Mouse (Mus musculus) lung, embryonic 14.5 days (tissue): Measurements from ENCODE around the gene Fosl2. TPM values are rescaled to one million over a fixed set of nuclear protein-coding genes. Genes with fewer than 3 reads are reported as not detected.

ENCODE experiments used
- ATAC-seq: fragments of 200-750 bp; cut with Nextera tagmentation; 2 replicates; pipeline ENCODE4 v1.8.0; 2017; ENCODE audit warnings: mild to moderate bottlenecking, moderate TSS enrichment, moderate library complexity; ENCODE audit not compliant: insufficient read depth
- DNase-seq: peaks from one replicate; pipeline ENCODE4 v3.0.0-alpha.2; 2015
- H3K27ac ChIP-seq: fragments of 300-500 bp; sonication (generic); 2 replicates; pipeline ENCODE4 v1.5.1; 2014; ENCODE audit warnings: low read depth, mild to moderate bottlenecking, moderate library complexity
- H3K27me3 ChIP-seq: fragments of 300-500 bp; sonication (generic); 2 replicates; pipeline ENCODE4 v1.6.1; 2014; ENCODE audit warnings: low read length, control low read depth; ENCODE audit not compliant: insufficient read depth
- H3K36me3 ChIP-seq: fragments of 300-500 bp; sonication (generic); 2 replicates; pipeline ENCODE4 v1.6.1; 2014; ENCODE audit warnings: control low read depth; ENCODE audit not compliant: insufficient read depth
- H3K4me1 ChIP-seq: fragments of 300-500 bp; sonication (generic); 2 replicates; pipeline ENCODE4 v1.6.1; 2014; ENCODE audit warnings: antibody characterized with exemption, control low read depth; ENCODE audit not compliant: insufficient read depth
- H3K4me2 ChIP-seq: fragments of 300-500 bp; sonication (generic); 2 replicates; pipeline ENCODE4 v1.6.1; 2014; ENCODE audit warnings: mild to moderate bottlenecking
- H3K4me3 ChIP-seq: fragments of 300-500 bp; sonication (generic); 2 replicates; pipeline ENCODE4 v1.5.1; 2014; ENCODE audit warnings: low read depth, low read length
- H3K9ac ChIP-seq: fragments of 300-500 bp; sonication (generic); 2 replicates; pipeline ENCODE4 v1.6.1; 2014
- H3K9me3 ChIP-seq: fragments of 300-500 bp; sonication (generic); 2 replicates; pipeline ENCODE4 v1.6.1; 2016; ENCODE audit warnings: low read depth, low read length, control low read depth
- CTCF ChIP-seq: IDR thresholded peaks from 2 replicates; pipeline ENCODE4 v1.5.1; 2016; ENCODE audit warnings: antibody characterized with exemption, low read depth
- WGBS: fragments of 180-500 bp; shearing (Covaris S2); extraction: QIAGEN DNeasy Blood & Tissue Kit; methylation state at CpG from one replicate; pipeline ENCODE4 v1.1.7; 2014; 5-methylcytosine and 5-hydroxymethylcytosine counted together
- polyA plus RNA-seq: library from polyadenylated mRNA; unstranded; fragments of >200 nt; fragmentation: Nextera tagmentation; extraction: Ambion mirVana; gene quantifications from 2 replicates; pipeline ENCODE4 v1.2.1, GENCODE M21; 2014

Gene Fosl2
- polyA plus RNA-seq, 1 experiment from 2014 or later, result 3.9 TPM

- H3K4me1 ChIP-seq, result peaks cover 10% of the 10 kb centered on the region; the same call in 1 of the 2 replicates
- no peaks in the 10 kb centered on the region for H3K9me3 ChIP-seq
- no peaks in the 10 kb centered on the region for H3K27me3 ChIP-seq
- ATAC-seq (peak; percentile 77; the same call in 1 of the 2 replicates), DNase-seq (peak; percentile 65)
- TF ChIP-seq CTCF, result no peak
- H3K9ac ChIP-seq, result no peak overlapping the region
- no peak overlapping the region for H3K4me3 ChIP-seq
- no peaks in the 10 kb centered on the region for H3K36me3 ChIP-seq
- WGBS, result 46% methylated on average over 6 of the region's 6 CpGs
- no peak overlapping the region for H3K4me2 ChIP-seq
- peak overlapping the region; percentile 69 for H3K27ac ChIP-seq
These were observed 32.6 kb upstream of the Fosl2 start for GRCm38 (mm10) chr5:32102971-32103431.

- Histone ChIP-seq H3K4me3 (no peak overlapping the region), H3K9me3 (no peaks in the 10 kb centered on the region), H3K4me1 (peaks cover 10% of the 10 kb centered on the region; the same call in 1 of the 2 replicates), H3K27ac (no peak overlapping the region), H3K27me3 (no peaks in the 10 kb centered on the region), H3K9ac (no peak overlapping the region), H3K36me3 (no peaks in the 10 kb centered on the region), H3K4me2 (no peak overlapping the region)
- WGBS, result 83% methylated on average over 1 of the region's 1 CpGs
- ATAC-seq, result no peak
- TF ChIP-seq CTCF, result no peak
- DNase-seq, result no peak
These were observed 32.1 kb upstream of the Fosl2 start for GRCm38 (mm10) chr5:32103545-32103944.

- Histone ChIP-seq H3K27ac (no peak overlapping the region), H3K9me3 (no peaks in the 10 kb centered on the region), H3K36me3 (no peaks in the 10 kb centered on the region), H3K4me1 (peaks cover 10% of the 10 kb centered on the region; the same call in 1 of the 2 replicates), H3K9ac (no peak overlapping the region), H3K4me3 (no peak overlapping the region), H3K4me2 (no peak overlapping the region), H3K27me3 (no peaks in the 10 kb centered on the region)
- ATAC-seq, result no peak
- no peak for DNase-seq
- 80% methylated on average over 12 of the region's 12 CpGs for WGBS
- TF ChIP-seq CTCF, result no peak
These were observed 31.2 kb upstream of the Fosl2 start for GRCm38 (mm10) chr5:32104119-32104990.

GRCm38 (mm10) chr5:32106473-32107140, 29.0 kb upstream of the Fosl2 start:
- H3K27ac ChIP-seq, result no peak overlapping the region
- H3K27me3 ChIP-seq, result no peaks in the 10 kb centered on the region
- no peak for DNase-seq
- H3K4me1 ChIP-seq, result peaks cover 10% of the 10 kb centered on the region; the same call in 1 of the 2 replicates
- TF ChIP-seq CTCF, result no peak
- 74% methylated on average over 5 of the region's 5 CpGs for WGBS
- H3K4me3 ChIP-seq, result no peak overlapping the region
- H3K4me2 ChIP-seq, result no peak overlapping the region
- no peak for ATAC-seq
- H3K9me3 ChIP-seq, result no peaks in the 10 kb centered on the region
- H3K36me3 ChIP-seq, result no peaks in the 10 kb centered on the region
- no peak overlapping the region for H3K9ac ChIP-seq

GRCm38 (mm10) chr5:32110651-32111050, 24.9 kb upstream of the Fosl2 start:
- DNase-seq (no peak), ATAC-seq (no peak)
- Histone ChIP-seq H3K27me3 (no peaks in the 10 kb centered on the region), H3K9me3 (no peaks in the 10 kb centered on the region), H3K27ac (no peak overlapping the region), H3K4me3 (no peak overlapping the region), H3K36me3 (no peaks in the 10 kb centered on the region), H3K4me2 (no peak overlapping the region), H3K9ac (no peak overlapping the region), H3K4me1 (no peaks in the 10 kb centered on the region)
- WGBS, result 53% methylated on average over 4 of the region's 4 CpGs
- no peak for TF ChIP-seq CTCF

DNA sequence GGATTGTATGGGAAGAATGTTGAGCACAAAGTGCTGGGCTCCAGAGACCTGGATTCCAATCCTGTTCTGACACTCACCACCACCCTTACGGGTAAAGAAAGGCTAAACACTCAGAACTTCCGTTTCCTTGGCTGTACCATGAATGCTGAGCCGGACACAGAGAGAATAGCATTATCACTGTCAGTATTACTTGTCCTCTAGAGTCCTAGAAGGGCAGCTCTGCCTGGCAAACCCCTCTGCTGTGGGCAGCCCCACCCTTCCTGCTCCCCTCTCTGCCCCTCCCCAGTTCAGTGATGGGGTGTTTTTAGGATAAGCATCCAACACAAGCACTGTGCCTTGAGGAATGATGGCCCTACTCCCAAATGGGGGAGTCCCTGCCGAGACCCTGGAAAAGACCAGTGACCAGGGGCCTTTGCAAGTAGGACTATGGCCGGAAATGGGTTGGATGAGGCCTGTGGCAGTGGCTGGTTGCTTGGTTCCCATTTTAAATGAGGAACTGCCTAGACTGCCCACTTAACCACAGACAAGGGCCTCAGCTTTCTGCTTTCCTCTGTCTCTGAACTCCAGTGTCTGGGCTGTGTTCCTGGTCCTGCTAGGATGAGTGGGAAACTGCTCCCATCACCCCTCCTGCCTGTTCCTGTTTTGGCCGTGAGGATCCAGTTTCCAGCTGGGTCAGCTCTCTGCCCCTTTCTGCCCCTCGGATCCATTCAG, 23.2 kb upstream of the Fosl2 start:
- Histone ChIP-seq H3K9ac (no peak overlapping the region), H3K4me2 (no peak overlapping the region), H3K4me3 (no peak overlapping the region), H3K9me3 (no peaks in the 10 kb centered on the region), H3K27me3 (no peaks in the 10 kb centered on the region), H3K36me3 (no peaks in the 10 kb centered on the region), H3K4me1 (no peaks in the 10 kb centered on the region), H3K27ac (no peak overlapping the region)
- DNase-seq (no peak), ATAC-seq (no peak)
- 81% methylated on average over 7 of the region's 7 CpGs for WGBS
- no peak for TF ChIP-seq CTCF
